Mouse (Mus musculus) stomach, embryonic 16.5 days (tissue): Measurements from ENCODE around the gene Pcca. TPM values are rescaled to one million over a fixed set of nuclear protein-coding genes. Genes with fewer than 3 reads are reported as not detected.

Experiments
- ATAC-seq: fragments of 200-750 bp; cut with Nextera tagmentation; 2 replicates; pipeline ENCODE4 v1.8.0; 2017; ENCODE audit warnings: moderate number of reproducible peaks, moderate TSS enrichment; ENCODE audit not compliant: insufficient read depth, low FRiP score
- H3K27ac ChIP-seq: fragments of 300-500 bp; sonication (generic); 2 replicates; pipeline ENCODE4 v1.5.1; 2014; ENCODE audit warnings: low read length
- H3K27me3 ChIP-seq: fragments of 300-500 bp; sonication (generic); 2 replicates; pipeline ENCODE4 v1.6.1; 2014; ENCODE audit warnings: low read length, control low read depth, mixed read lengths; ENCODE audit not compliant: control insufficient read depth, insufficient read depth
- H3K36me3 ChIP-seq: fragments of 300-500 bp; sonication (generic); 2 replicates; pipeline ENCODE4 v1.6.1; 2014; ENCODE audit warnings: low read length; ENCODE audit not compliant: control insufficient read depth, insufficient read depth
- H3K4me1 ChIP-seq: fragments of 300-500 bp; sonication (generic); 2 replicates; pipeline ENCODE4 v1.6.1; 2014; ENCODE audit warnings: low read length, control low read depth, mixed read lengths; ENCODE audit not compliant: control insufficient read depth, insufficient read depth
- H3K4me2 ChIP-seq: fragments of 300-500 bp; sonication (generic); 2 replicates; pipeline ENCODE4 v1.6.1; 2014; ENCODE audit warnings: low read depth, low read length, mixed read lengths
- H3K4me3 ChIP-seq: fragments of 300-500 bp; sonication (generic); replicated peaks from 2 replicates; pipeline ENCODE4 v1.5.1; 2014; ENCODE audit warnings: mild to moderate bottlenecking, low read length
- H3K9ac ChIP-seq: fragments of 300-500 bp; sonication (generic); 2 replicates; pipeline ENCODE4 v1.6.1; 2014; ENCODE audit warnings: low read length
- H3K9me3 ChIP-seq: fragments of 300-500 bp; sonication (generic); replicated peaks from 2 replicates; pipeline ENCODE4 v1.6.1; 2016; ENCODE audit warnings: low read length, control low read depth; ENCODE audit not compliant: control insufficient read depth
- WGBS: fragments of 180-500 bp; shearing (Covaris S2); extraction: QIAGEN DNeasy Blood & Tissue Kit; methylation state at CpG from one replicate; pipeline ENCODE4 v1.1.7; 2014; 5-methylcytosine and 5-hydroxymethylcytosine counted together
- polyA plus RNA-seq: library from polyadenylated mRNA; unstranded; fragments of >200 nt; fragmentation: Nextera tagmentation; extraction: Ambion mirVana; gene quantifications from 2 replicates; pipeline ENCODE4 v1.2.1, GENCODE M21; 2015

Gene Pcca
- polyA plus RNA-seq, 1 experiment from 2014 or later, result 19.7 TPM

DNA sequence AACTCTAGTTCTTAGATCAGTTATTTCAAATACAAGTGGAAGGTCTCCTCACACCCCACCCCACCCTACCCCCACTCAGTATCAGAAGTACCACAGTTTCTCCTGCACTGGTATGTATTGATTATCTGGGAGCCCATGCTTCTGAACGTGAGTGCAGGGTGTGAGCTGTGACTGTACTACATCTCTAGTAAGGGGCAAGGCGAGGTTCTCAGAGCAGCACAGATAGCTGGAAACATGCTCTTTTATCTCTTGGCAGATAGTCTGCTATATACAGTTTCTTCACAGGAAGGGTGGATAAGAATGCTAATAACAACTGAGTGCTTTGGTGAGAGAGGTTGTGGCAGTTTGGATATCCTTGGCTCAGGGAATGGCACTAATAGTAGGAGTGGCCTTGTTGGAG is 117.6 kb downstream of the Pcca start:
- no peaks in the 10 kb centered on the region for H3K36me3 ChIP-seq
- no peaks in the 10 kb centered on the region for H3K9me3 ChIP-seq
- H3K4me2 ChIP-seq, result no peak overlapping the region
- no peaks in the 10 kb centered on the region for H3K4me1 ChIP-seq
- H3K4me3 ChIP-seq, result no peak overlapping the region
- ATAC-seq, result no peak
- 78% methylated on average over 2 of the region's 2 CpGs for WGBS
- no peak overlapping the region for H3K27ac ChIP-seq
- H3K27me3 ChIP-seq, result no peaks in the 10 kb centered on the region
- no peak overlapping the region for H3K9ac ChIP-seq

DNA sequence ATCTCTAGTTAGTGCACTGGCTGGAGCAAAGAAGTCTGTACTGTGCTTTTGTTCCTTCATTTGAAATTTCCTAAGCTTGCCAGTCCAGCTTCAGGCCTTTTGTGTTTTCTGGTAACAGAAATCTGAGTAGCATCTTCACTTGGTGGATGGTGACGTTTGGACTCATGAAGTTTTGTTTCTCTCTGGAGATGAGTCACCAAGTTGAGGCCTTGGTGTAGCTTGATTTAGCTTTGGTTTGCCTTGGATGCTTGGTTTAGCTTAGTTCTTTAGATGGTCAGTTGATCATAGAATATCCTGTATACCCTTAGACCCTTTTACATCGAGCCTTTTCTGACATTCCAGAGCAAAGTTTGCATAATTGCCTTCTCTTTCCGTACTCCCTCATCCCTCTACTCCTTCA is 141.5 kb downstream of the Pcca start:
- H3K4me1 ChIP-seq, result no peaks in the 10 kb centered on the region
- no peak for ATAC-seq
- WGBS, result 75% methylated on average over 3 of the region's 3 CpGs
- no peaks in the 10 kb centered on the region for H3K36me3 ChIP-seq
- H3K4me2 ChIP-seq, result no peak overlapping the region
- H3K9me3 ChIP-seq, result no peaks in the 10 kb centered on the region
- H3K9ac ChIP-seq, result no peak overlapping the region
- H3K27ac ChIP-seq, result no peak overlapping the region
- H3K4me3 ChIP-seq, result no peak overlapping the region
- no peaks in the 10 kb centered on the region for H3K27me3 ChIP-seq

DNA sequence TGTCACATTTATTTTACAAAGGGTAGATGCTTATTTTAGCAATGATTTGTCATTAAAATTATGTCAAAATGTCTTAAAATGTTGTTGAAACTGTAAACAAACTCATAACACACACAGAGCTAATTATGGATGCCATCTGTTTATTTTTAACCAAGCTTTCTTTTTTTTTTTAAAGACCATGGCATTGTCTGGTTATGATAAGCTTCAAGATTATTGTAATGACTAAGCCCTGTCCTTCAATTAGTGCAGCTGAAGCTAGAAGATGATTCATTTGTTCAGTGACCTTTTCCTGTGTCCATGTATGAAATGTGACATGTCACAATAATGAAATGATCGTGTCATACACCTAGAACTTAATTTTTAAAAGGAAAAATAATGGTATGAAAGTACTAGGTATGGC is 149.5 kb downstream of the Pcca start:
- no peak overlapping the region for H3K27ac ChIP-seq
- H3K36me3 ChIP-seq, result no peaks in the 10 kb centered on the region
- no peak overlapping the region for H3K4me2 ChIP-seq
- H3K9ac ChIP-seq, result no peak overlapping the region
- ATAC-seq, result no peak
- no peaks in the 10 kb centered on the region for H3K4me1 ChIP-seq
- 72% methylated on average over 1 of the region's 1 CpGs for WGBS
- H3K4me3 ChIP-seq, result no peak overlapping the region
- H3K27me3 ChIP-seq, result no peaks in the 10 kb centered on the region
- H3K9me3 ChIP-seq, result no peaks in the 10 kb centered on the region

DNA sequence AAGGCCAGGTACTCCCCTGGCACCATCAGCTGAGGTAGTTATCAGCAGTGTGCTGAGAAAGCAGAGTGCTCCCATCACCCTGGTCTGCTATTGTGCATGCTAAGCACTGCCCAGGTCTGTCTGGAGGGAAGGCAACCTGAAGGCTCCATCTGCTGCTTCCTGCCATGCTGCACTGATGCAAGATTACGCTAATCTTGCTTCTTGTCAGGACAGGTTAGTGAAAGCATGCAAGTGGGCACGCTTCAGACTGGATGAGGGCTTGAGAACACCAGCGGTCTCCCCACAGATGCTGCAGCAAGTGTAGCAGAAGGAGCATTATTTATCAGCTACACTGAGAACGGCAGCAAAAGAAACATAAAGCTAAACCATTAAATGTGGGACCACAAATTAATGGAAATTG is 150.1 kb downstream of the Pcca start:
- Histone ChIP-seq H3K36me3 (no peaks in the 10 kb centered on the region), H3K4me2 (no peak overlapping the region), H3K27ac (no peak overlapping the region), H3K9me3 (no peaks in the 10 kb centered on the region), H3K27me3 (no peaks in the 10 kb centered on the region), H3K9ac (no peak overlapping the region), H3K4me3 (no peak overlapping the region), H3K4me1 (no peaks in the 10 kb centered on the region)
- WGBS, result 78% methylated on average over 4 of the region's 4 CpGs
- ATAC-seq, result no peak

DNA sequence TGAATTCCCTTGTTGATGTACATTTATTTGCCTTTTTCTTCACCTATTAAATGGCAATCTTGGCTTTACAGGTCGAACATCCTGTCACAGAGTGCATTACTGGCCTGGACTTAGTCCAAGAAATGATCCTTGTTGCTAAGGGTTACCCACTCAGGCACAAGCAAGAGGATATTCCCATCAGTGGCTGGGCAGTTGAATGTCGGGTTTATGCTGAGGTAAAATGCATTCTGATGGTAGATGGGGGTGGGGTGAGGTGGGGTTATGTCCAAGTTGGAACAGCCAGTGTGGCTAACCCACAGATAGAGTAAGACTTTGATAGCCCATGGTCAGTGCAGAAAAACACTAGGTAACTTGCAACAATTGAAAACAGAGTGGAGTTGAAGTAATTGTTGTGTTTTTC is 150.7 kb downstream of the Pcca start:
- no peak overlapping the region for H3K4me2 ChIP-seq

DNA sequence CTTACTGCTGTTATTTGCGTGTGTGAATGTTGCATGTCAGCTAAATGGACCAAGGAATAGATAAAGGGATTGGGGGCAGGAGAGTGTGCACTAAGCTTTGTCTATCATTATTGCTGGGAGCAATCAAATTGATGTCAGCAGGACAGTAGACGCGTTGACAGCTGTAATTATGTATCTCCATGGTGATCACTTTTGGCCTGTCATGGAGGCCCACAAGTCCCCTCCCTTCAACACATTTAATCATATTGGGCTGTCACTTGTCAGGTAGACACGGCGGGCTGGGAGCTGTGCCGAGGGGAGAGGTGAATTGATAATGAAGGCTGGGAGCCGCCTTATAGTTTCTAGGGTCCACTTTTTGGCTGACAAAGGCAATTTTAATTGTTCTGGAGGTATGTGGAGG is 153.3 kb downstream of the Pcca start:
- no peak overlapping the region for H3K4me3 ChIP-seq
- WGBS, result 74% methylated on average over 7 of the region's 7 CpGs
- no peak overlapping the region for H3K4me2 ChIP-seq

More for the DNA sequence above, 150.7 kb downstream of the Pcca start:
- no peak overlapping the region for H3K9ac ChIP-seq
- no peak for ATAC-seq
- WGBS, result 28% methylated on average over 2 of the region's 2 CpGs
- H3K9me3 ChIP-seq, result no peaks in the 10 kb centered on the region
- H3K27ac ChIP-seq, result no peak overlapping the region
- H3K36me3 ChIP-seq, result no peaks in the 10 kb centered on the region
- no peak overlapping the region for H3K4me3 ChIP-seq
- H3K4me1 ChIP-seq, result no peaks in the 10 kb centered on the region
- no peaks in the 10 kb centered on the region for H3K27me3 ChIP-seq

DNA sequence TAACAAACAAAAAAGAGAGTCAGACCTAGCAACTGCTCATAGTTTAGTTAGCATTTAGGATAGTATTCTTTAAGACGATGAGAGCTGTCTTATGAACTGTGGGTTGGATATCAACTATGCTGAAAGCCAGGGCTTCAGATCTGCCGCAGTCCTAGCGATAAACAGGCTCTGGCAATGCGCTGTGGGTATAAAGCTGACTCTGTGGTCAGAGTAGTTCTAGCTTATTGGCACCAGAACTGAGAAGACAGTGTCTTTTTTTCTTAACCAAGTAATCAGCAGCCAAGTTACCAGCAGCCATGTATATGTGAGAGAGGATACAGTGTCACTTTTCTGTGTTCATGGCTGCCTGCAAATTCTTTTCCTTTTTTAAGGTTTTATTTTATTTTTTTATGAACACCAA is 154.3 kb downstream of the Pcca start:
- H3K27ac ChIP-seq, result no peak overlapping the region
- H3K4me2 ChIP-seq, result no peak overlapping the region
- ATAC-seq, result no peak
- H3K4me3 ChIP-seq, result no peak overlapping the region
- H3K9me3 ChIP-seq, result no peaks in the 10 kb centered on the region
- H3K27me3 ChIP-seq, result no peaks in the 10 kb centered on the region
- H3K36me3 ChIP-seq, result no peaks in the 10 kb centered on the region
- H3K4me1 ChIP-seq, result no peaks in the 10 kb centered on the region
- 93% methylated on average over 4 of the region's 4 CpGs for WGBS
- H3K9ac ChIP-seq, result no peak overlapping the region

More for the DNA sequence above, 153.3 kb downstream of the Pcca start:
- no peak overlapping the region for H3K9ac ChIP-seq
- ATAC-seq, result no peak
- no peaks in the 10 kb centered on the region for H3K9me3 ChIP-seq
- no peak overlapping the region for H3K27ac ChIP-seq
- no peaks in the 10 kb centered on the region for H3K36me3 ChIP-seq
- H3K27me3 ChIP-seq, result no peaks in the 10 kb centered on the region
- no peaks in the 10 kb centered on the region for H3K4me1 ChIP-seq

DNA sequence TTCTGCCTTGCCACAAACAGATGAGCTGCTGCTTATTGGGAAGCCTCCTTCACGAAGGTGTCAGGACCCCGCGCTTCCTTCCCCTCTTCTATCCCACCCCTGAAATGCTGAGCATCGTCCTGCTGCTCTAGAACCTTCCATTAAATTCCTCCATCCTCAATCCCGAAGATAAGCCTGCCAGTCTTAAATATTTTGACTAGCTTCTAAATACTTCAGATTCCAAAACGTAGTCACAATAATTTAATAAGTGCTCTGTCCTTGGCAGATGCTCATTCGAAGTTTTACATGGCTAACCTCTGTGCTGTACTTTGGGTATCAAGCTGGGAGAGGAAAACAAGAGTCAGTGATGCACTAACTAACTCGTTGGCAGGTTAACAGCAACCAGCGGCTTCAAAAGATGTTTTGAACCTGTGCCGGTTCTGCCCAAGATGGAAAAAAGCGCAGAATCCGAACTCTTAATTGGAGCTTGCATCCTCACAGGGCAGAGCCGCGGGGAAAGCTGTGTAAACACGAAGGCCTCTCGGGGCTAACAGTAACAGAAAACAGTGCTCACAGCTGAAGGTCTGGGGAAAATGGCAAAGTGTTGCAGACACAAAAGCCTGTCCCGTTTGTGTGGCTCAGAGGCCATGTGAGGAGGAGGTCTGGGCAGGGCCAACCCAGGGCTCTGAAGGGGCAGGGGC is 155.2 kb downstream of the Pcca start:
- Histone ChIP-seq H3K27me3 (no peaks in the 10 kb centered on the region), H3K4me1 (no peaks in the 10 kb centered on the region), H3K36me3 (no peaks in the 10 kb centered on the region), H3K9ac (no peak overlapping the region), H3K4me2 (no peak overlapping the region), H3K9me3 (no peaks in the 10 kb centered on the region), H3K27ac (no peak overlapping the region), H3K4me3 (no peak overlapping the region)
- 59% methylated on average over 17 of the region's 17 CpGs for WGBS
- ATAC-seq, result no peak

DNA sequence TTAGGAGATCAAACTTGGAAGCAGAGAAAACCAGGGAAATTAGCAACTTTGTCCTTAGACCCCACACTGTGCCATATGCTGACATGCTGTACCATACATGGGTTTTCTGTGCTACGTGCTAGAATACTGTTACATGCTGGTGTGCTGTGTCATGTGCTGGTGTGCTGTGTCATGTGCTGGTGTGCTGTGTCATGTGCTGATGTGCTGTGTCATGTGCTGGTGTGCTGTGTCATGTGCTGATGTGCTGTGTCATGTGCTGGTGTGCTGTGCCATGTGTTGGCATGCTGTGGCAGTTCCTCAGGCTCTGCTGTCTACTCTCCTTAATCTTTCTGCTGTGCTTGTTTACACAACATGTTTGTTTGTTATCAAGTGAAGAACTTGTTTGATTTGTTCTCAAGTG is 157.4 kb downstream of the Pcca start:
- H3K4me2 ChIP-seq, result no peak overlapping the region
- ATAC-seq, result no peak
- H3K9me3 ChIP-seq, result no peaks in the 10 kb centered on the region
- no peak overlapping the region for H3K4me3 ChIP-seq
- no peaks in the 10 kb centered on the region for H3K36me3 ChIP-seq
- no peak overlapping the region for H3K9ac ChIP-seq
- no peaks in the 10 kb centered on the region for H3K27me3 ChIP-seq
- no peaks in the 10 kb centered on the region for H3K4me1 ChIP-seq
- 95% methylated on average over 1 of the region's 1 CpGs for WGBS
- no peak overlapping the region for H3K27ac ChIP-seq
